23 mouse cellular contexts compared by ENCODE assay signal in genomic region chr1:170406921-170407320, GRCm38 (mm10).
DNase-seq lines count a peak whose midpoint lies in the region; ATAC-seq and TF ChIP-seq lines count a peak whose summit lies in the region.
"Had no signal": no experiment of that assay in that cellular context is flagged by ENCODE, and none has a peak within 500 bp of the region (broad histone marks: within the 10 kb centered on the region; RNA-seq: fewer than 3 reads in every experiment).

No protein-coding gene starts in this region.

- no peaks in the 10 kb centered on the region for H3K36me3 ChIP-seq in heart, embryonic 10.5 days
- H3K36me3 ChIP-seq: embryonic facial prominence, embryonic 15.5 days; forebrain, embryonic 12.5 days; forebrain, embryonic 15.5 days; G1E; hindbrain, embryonic 12.5 days; hindbrain, embryonic 15.5 days had no signal

- H3K27me3 ChIP-seq in heart, embryonic 10.5 days (ENCODE audit: insufficient read depth, poor library complexity, severe bottlenecking): no peaks in the 10 kb centered on the region
- H3K27me3 ChIP-seq: embryonic facial prominence, embryonic 15.5 days; forebrain, embryonic 12.5 days; forebrain, embryonic 15.5 days; hindbrain, embryonic 12.5 days; hindbrain, embryonic 15.5 days; Patski had no signal

- TF ChIP-seq POLR2A in cortical plate, adult 2 months (IDR thresholded peaks at IDR 0.05; ENCODE audit: extremely low read depth, insufficient read depth, low read length): no peak

- no peaks in the 10 kb centered on the region for H3K9me3 ChIP-seq in heart, embryonic 10.5 days
- H3K9me3 ChIP-seq: embryonic facial prominence, embryonic 15.5 days; forebrain, embryonic 12.5 days; forebrain, embryonic 15.5 days; G1E; hindbrain, embryonic 12.5 days; hindbrain, embryonic 15.5 days had no signal

- H3K4me1 ChIP-seq in heart, embryonic 10.5 days: peaks cover 80% of the 10 kb centered on the region
- peaks cover 17% of the 10 kb centered on the region for H3K4me1 ChIP-seq in cortical plate, adult 2 months (ENCODE audit: control insufficient read depth, insufficient read depth, low read length)
- H3K4me1 ChIP-seq: embryonic facial prominence, embryonic 15.5 days had no signal

- 0 out of 2 replicates have a peak overlapping the region, but pooled peaks have one; percentile 32 for H3K27ac ChIP-seq in heart, embryonic 10.5 days
- H3K27ac ChIP-seq in cortical plate, adult 2 months (ENCODE audit: insufficient read depth, low read length): 0 out of 2 replicates have a peak overlapping the region, but pooled peaks have one; percentile 45
- H3K27ac ChIP-seq: embryonic facial prominence, embryonic 15.5 days; forebrain, embryonic 12.5 days; forebrain, embryonic 15.5 days; hindbrain, embryonic 12.5 days; hindbrain, embryonic 15.5 days had no signal

- ATAC-seq in granulocyte monocyte progenitor cell, adult 5-6 weeks (replicated peaks; ENCODE audit: poor library complexity, severe bottlenecking): no peak
- ATAC-seq: forebrain, embryonic 15.5 days; intestine, postnatal 0 days; Patski had no signal

- no peak for TF ChIP-seq CTCF in cortical plate, adult 2 months (IDR thresholded peaks at IDR 0.05; ENCODE audit: extremely low read depth, insufficient read depth, low read length)

- no peak overlapping the region for H3K4me3 ChIP-seq in heart, embryonic 10.5 days
- no peak overlapping the region for H3K4me3 ChIP-seq in cortical plate, adult 2 months (ENCODE audit: insufficient read depth, low read length)
- H3K4me3 ChIP-seq: embryonic facial prominence, embryonic 15.5 days; forebrain, embryonic 12.5 days; forebrain, embryonic 15.5 days; hindbrain, embryonic 12.5 days; hindbrain, embryonic 15.5 days had no signal

- no peak for DNase-seq in heart, embryonic 10.5 days (ENCODE audit: low spot score)
- no peak for DNase-seq in heart, adult 11 months
- peak; percentile 77 for DNase-seq in gonadal fat pad, adult 2 months (ENCODE audit: low read depth)
- DNase-seq in kidney, adult 11 months: no peak
- DNase-seq: adrenal gland, postnatal 10 days; adrenal gland, postnatal 36 days; B cell, adult 2 months; cerebellum, adult 18-20 months; cerebellum, adult 9-10 months; cerebellum, postnatal 25 days; embryo, embryonic 11 days; gastrocnemius, postnatal 25 days; heart, adult 18-20 months had no signal

- 86% methylated on average over 8 of the region's 8 CpGs for WGBS in heart, embryonic 10.5 days
